Mouse (Mus musculus) T-helper 1 cell (primary cell): ENCODE measurements around the gene Fbxl20.

ENCODE experiments used
- in situ Hi-C: fragments of 300-600 bp; cut with MboI, MseI; formaldehyde crosslinking; loops from one replicate; pipeline ENCODE4 v1.15.1; 2025; ENCODE audit warnings: high pct_unique_total_duplicates

Gene Fbxl20

DNA sequence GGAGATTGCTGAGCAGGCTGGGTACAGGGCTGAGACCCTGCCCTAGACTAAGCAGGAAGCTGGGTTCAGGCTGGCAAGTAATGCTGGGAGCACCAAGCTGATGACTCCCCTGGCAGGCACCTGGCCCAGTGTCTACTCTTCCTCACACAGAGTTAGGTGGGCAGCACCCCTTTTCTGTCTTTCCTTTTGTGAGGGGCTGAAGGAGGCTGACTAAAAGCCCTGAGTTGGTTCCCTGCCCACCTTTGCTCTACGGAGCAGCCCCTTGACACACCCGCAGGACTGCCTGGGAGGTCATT lies 99.7 kb downstream of the Fbxl20 start:
- in situ Hi-C loops, result no loop called here

DNA sequence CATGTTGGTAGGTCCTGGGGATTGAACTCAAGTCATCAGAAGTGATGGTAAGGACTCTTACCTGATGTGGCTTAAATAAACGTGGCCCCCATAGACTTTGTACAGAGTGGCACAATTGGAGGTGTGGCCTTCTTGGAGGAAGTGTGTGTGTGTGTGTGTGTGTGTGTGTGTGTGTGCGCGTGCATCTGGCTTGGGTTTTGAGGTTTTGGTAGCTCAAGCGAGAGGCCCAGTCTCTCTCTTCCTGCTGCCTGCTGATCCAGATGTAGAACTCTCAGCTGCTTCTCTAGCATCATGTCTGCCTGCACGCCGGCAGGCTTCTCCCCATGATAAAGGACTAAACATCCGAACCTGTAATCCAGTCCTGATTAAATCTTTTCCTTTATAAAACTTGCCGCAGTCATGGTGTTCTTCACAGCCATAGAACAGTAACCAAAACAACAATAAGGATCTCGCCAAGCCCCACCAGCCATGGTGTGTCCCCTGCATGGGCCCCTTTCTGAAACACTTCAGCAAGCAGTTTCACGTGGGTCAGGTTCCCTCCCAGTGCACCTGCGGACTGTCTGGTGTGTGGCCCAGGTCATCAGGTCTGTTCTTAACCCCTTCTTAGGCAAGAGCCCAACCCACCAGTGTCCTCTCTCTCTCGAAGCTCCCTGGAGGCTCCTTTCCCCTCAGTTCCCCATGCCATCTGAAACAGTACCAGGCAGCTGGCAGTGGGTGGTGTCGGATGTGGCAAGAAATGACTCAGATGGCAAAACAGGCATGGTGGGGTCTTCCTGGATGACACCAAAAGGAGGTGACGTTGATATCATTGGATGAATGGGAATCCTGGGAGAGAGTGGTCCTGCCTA lies 100.3 kb downstream of the Fbxl20 start:
- in situ Hi-C loops, result loop anchor here (5.0 kb wide), 1 partner anchor 92 kb away; no protein-coding TSS in a partner anchor

DNA sequence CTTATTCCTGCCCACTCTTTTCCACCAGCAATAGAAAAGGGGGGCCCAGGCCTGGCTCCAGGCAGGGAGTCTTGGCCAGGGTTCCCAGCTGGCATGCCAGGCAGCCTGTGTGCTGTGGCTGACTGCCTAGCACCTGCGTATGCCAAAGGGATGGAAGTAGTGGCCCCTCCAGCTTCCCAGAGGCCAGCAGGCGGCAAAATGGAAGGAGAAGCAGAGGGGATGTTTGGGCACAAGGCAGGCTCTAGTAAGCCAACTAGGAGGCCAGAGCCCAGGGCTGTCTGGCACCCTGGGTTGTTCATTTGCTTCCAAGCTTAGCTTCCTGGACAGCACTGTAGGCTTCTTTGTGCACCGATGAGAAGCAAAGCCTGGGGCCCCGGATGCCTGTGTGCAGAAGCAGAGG lies 102.5 kb downstream of the Fbxl20 start:
- in situ Hi-C loops, result loop anchor here (5.0 kb wide), 1 partner anchor 95 kb away; no protein-coding TSS in a partner anchor

DNA sequence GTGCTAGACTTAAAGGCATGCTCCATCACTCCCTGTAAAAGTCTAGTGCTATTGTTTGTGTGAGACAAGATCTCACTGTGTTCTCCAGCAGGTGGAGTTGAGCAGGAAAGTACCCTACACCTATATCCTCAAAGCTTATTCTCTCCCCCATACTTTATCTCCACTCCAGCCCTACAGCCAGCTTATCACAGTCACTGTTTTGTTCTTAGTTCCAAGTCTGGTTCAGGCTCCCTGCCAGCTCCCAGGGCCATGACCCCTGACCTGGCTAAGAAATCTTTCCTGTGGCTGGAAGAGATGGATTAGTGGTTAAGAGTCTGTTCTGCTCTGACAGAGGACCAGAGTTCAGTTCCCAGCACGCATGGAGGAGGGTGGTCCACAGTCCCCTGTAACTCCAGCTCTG lies 103.7 kb downstream of the Fbxl20 start:
- in situ Hi-C loops, result loop anchor here (5.0 kb wide), 1 partner anchor 96 kb away; no protein-coding TSS in a partner anchor

GRCm38 (mm10) chr11:98045596-98045995 lies 104.6 kb downstream of the Fbxl20 start:
- in situ Hi-C loops, result loop anchor here (5.0 kb wide), 1 partner anchor 97 kb away; no protein-coding TSS in a partner anchor

DNA sequence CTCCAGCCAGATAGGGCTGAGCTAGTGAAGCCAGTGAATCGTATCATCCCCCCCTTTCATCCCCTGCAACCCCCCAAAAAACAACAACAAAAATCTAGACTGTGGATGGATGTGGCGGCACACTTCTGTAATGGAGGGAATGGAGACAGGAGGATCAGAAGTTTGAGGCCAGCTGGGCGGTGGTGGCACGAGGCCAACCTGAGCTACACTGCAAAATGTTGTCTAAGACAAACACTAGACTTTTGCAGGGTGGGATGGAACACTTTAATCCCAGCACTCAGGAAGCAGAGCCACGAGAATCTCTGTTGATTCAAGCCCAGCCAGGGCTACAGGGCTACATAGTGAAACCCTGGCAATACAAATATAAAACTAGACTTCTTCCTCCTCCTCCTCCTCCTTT lies 106.1 kb downstream of the Fbxl20 start:
- in situ Hi-C loops, result no loop called here

DNA sequence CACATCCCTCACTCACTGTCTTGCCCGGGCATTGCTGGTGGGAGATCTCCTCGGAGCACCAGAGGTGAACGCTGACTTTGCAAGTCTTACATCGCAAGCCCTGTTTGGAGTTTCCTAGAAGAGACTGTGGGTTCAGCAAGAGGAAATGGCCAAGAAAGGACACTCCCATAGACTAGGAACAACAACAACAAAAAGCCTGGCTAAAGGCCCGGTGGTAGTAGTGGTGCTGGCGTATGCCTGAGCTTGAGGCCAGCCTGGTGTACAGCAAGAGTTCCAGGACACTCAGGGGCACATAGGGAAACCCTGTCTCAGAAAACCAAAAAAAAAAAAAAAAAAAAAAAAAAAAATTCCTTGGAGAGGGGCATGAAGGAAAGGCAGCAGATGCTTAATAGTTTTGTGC lies 107.5 kb downstream of the Fbxl20 start:
- in situ Hi-C loops, result no loop called here

GRCm38 (mm10) chr11:98040975-98041374 lies 109.2 kb downstream of the Fbxl20 start:
- in situ Hi-C loops, result no loop called here

- in situ Hi-C loops, result loop anchor here (5.0 kb wide), 1 partner anchor 44 kb away; no protein-coding TSS in a partner anchor
Observed at GRCm38 (mm10) chr11:98037871-98038270, 112.3 kb downstream of the Fbxl20 start.

DNA sequence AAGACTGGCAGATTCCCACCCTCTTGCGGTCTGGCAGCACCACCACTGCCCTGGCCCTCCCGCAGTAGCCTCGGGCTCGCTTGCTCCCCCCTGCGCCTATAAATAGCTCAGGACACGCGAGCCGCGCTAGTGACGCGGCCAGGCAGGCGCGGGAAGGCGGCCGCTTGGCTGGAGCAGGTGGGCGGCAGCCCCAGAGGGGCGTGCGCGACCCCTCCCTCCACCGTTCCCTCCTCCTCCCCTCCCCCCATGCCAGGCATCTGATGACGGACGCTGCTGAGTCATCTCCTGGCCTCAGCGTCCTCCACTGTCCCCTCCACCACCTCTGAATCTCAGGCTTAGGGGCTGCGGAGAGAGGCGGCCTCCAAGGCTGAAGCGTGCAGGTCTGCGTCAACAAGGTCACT lies 114.2 kb downstream of the Fbxl20 start:
- in situ Hi-C loops, result loop anchor here (5.0 kb wide), 1 partner anchor 46 kb away; no protein-coding TSS in a partner anchor

DNA sequence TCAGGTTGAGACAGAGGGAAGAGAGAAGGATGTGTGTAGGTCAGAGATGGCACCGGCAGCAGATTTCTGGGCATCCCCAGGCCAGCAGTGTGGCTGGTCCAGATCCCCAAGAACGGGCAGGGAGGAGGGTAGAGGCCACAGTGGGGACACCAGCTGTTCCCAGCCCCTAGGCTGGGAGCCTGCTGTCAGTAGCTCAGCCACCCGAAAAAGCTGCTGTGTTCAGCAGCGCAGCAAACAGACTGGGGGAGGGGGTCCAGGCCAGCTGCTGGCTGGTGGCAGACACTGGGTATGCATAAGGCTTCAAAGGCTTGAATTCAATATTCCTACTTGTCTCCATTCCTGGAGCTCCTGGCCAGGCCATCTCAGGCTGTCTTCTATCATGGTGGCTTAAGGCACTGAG lies 115.4 kb downstream of the Fbxl20 start:
- in situ Hi-C loops, result loop anchor here (5.0 kb wide), 1 partner anchor 47 kb away; no protein-coding TSS in a partner anchor

DNA sequence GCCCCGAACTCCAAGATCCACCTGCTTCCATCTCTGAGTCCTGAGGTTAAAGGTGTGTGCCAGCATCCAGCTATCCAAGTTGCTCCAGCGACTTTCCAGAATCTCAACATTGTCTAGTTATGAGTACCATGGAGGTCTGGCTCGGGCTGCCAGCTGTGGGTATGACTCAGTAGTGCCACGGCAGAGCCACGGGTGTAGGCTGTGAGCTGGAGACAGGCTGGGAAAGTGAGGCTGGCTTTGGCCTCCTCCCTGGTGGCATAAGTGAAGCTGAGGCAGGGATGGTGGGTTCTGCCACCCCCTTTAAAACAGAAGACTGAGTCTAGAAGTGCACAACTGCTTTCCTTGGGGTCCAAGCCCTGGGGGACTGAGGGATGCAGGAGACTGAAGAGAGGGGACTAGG lies 116.1 kb downstream of the Fbxl20 start:
- in situ Hi-C loops, result no loop called here
